ENCODE assay signal across 16 mouse cellular contexts in genomic region chr4:54646033-54646432, GRCm38 (mm10).
DNase-seq lines count a peak whose midpoint lies in the region; ATAC-seq and TF ChIP-seq lines count a peak whose summit lies in the region.
"Had no signal": no experiment of that assay in that cellular context is flagged by ENCODE, and none has a peak within 500 bp of the region (broad histone marks: within the 10 kb centered on the region; RNA-seq: fewer than 3 reads in every experiment).

No protein-coding gene starts in this region.

- H3K27me3 ChIP-seq in forebrain, embryonic 14.5 days (replicated peaks; ENCODE audit: control insufficient read depth, insufficient read depth, low read length), result no peaks in the 10 kb centered on the region
- H3K27me3 ChIP-seq in forebrain, embryonic 12.5 days, result no peaks in the 10 kb centered on the region
- H3K27me3 ChIP-seq in lung, embryonic 14.5 days (ENCODE audit: insufficient read depth, low read length), result no peaks in the 10 kb centered on the region
- no peaks in the 10 kb centered on the region for H3K27me3 ChIP-seq in forebrain, postnatal 0 days (ENCODE audit: insufficient read depth, low read length)
- H3K27me3 ChIP-seq in midbrain, postnatal 0 days (ENCODE audit: insufficient read depth, low read length), result no peaks in the 10 kb centered on the region
- H3K27me3 ChIP-seq: embryonic facial prominence, embryonic 13.5 days; limb, embryonic 15.5 days had no signal

- no peak overlapping the region for H3K27ac ChIP-seq in forebrain, embryonic 14.5 days (ENCODE audit: low read depth, low read length)
- H3K27ac ChIP-seq in forebrain, embryonic 12.5 days, result no peak overlapping the region
- no peak overlapping the region for H3K27ac ChIP-seq in lung, embryonic 14.5 days (ENCODE audit: low read depth)
- peak overlapping the region; percentile 21; the same call in 1 of the 2 replicates for H3K27ac ChIP-seq in forebrain, postnatal 0 days (ENCODE audit: low read depth, low read length)
- peak overlapping the region; percentile 62 for H3K27ac ChIP-seq in midbrain, postnatal 0 days (ENCODE audit: low read depth, low read length)
- H3K27ac ChIP-seq: embryonic facial prominence, embryonic 13.5 days; limb, embryonic 15.5 days; stomach, postnatal 0 days had no signal

- TF ChIP-seq CTCF in lung, embryonic 14.5 days (IDR thresholded peaks at IDR 0.05; ENCODE audit: low read depth), result no peak
- no peak for TF ChIP-seq CTCF in forebrain, postnatal 0 days (IDR thresholded peaks at IDR 0.05; ENCODE audit: low read depth)
- TF ChIP-seq CTCF in midbrain, postnatal 0 days (IDR thresholded peaks at IDR 0.05), result no peak

- 80% methylated on average over 11 of the region's 11 CpGs for WGBS in forebrain, embryonic 14.5 days
- WGBS in forebrain, embryonic 12.5 days, result 80% methylated on average over 11 of the region's 11 CpGs
- WGBS in lung, embryonic 14.5 days, result 39% methylated on average over 11 of the region's 11 CpGs
- WGBS in forebrain, postnatal 0 days, result 75% methylated on average over 11 of the region's 11 CpGs
- WGBS in midbrain, postnatal 0 days, result 70% methylated on average over 11 of the region's 11 CpGs

- 0 out of 2 replicates have a peak, but pooled peaks have one; percentile 10 for ATAC-seq in forebrain, embryonic 14.5 days
- ATAC-seq in forebrain, embryonic 12.5 days (ENCODE audit: low FRiP score), result no peak
- no peak for ATAC-seq in lung, embryonic 14.5 days (ENCODE audit: insufficient read depth)
- peak; percentile 19 for ATAC-seq in forebrain, postnatal 0 days
- peak; percentile 32; the same call in 1 of the 2 replicates for ATAC-seq in midbrain, postnatal 0 days (ENCODE audit: low FRiP score)

- no peak for DNase-seq in forebrain, embryonic 14.5 days (ENCODE audit: low spot score)
- DNase-seq in lung, embryonic 14.5 days, result peak; percentile 18
- DNase-seq in lung, adult 18-20 months, result no peak
- no peak for DNase-seq in forebrain, postnatal 0 days
- no peak for DNase-seq in midbrain, postnatal 0 days (ENCODE audit: low spot score)
- DNase-seq in kidney, postnatal 25 days, result no peak
- DNase-seq: adrenal gland, postnatal 10 days; cerebellum, adult 2 months; gastrocnemius, postnatal 10 days; heart, postnatal 10 days; right cerebral cortex, postnatal 14 days; thymus, postnatal 4 days had no signal

- no peaks in the 10 kb centered on the region for H3K4me1 ChIP-seq in forebrain, embryonic 14.5 days (ENCODE audit: control insufficient read depth, insufficient read depth, low read length)
- H3K4me1 ChIP-seq in forebrain, embryonic 12.5 days, result peaks cover 13% of the 10 kb centered on the region
- H3K4me1 ChIP-seq in lung, embryonic 14.5 days (ENCODE audit: insufficient read depth), result no peaks in the 10 kb centered on the region
- no peaks in the 10 kb centered on the region for H3K4me1 ChIP-seq in forebrain, postnatal 0 days (ENCODE audit: insufficient read depth)
- H3K4me1 ChIP-seq in midbrain, postnatal 0 days (ENCODE audit: insufficient read depth, low read length), result 0 out of 2 replicates have a peak, but pooled peaks cover 5% of the 10 kb centered on the region
- H3K4me1 ChIP-seq: embryonic facial prominence, embryonic 13.5 days had no signal

- H3K36me3 ChIP-seq in forebrain, embryonic 14.5 days (ENCODE audit: control insufficient read depth, insufficient read depth, low read length), result no peaks in the 10 kb centered on the region
- no peaks in the 10 kb centered on the region for H3K36me3 ChIP-seq in forebrain, embryonic 12.5 days (replicated peaks)
- no peaks in the 10 kb centered on the region for H3K36me3 ChIP-seq in lung, embryonic 14.5 days (ENCODE audit: insufficient read depth)
- no peaks in the 10 kb centered on the region for H3K36me3 ChIP-seq in forebrain, postnatal 0 days (ENCODE audit: insufficient read depth)
- no peaks in the 10 kb centered on the region for H3K36me3 ChIP-seq in midbrain, postnatal 0 days (ENCODE audit: insufficient read depth, low read length)
- H3K36me3 ChIP-seq: embryonic facial prominence, embryonic 13.5 days; limb, embryonic 15.5 days had no signal

- no peak overlapping the region for H3K4me2 ChIP-seq in forebrain, embryonic 14.5 days (ENCODE audit: low read length)
- no peak overlapping the region for H3K4me2 ChIP-seq in forebrain, embryonic 12.5 days
- H3K4me2 ChIP-seq in lung, embryonic 14.5 days, result no peak overlapping the region
- H3K4me2 ChIP-seq in forebrain, postnatal 0 days (ENCODE audit: low read depth), result no peak overlapping the region
- H3K4me2 ChIP-seq in midbrain, postnatal 0 days (ENCODE audit: low read depth, low read length, poor library complexity, severe bottlenecking), result no peak overlapping the region
- H3K4me2 ChIP-seq: embryonic facial prominence, embryonic 13.5 days; limb, embryonic 15.5 days had no signal

- no peak overlapping the region for H3K9ac ChIP-seq in forebrain, embryonic 14.5 days (ENCODE audit: low read length)
- H3K9ac ChIP-seq in forebrain, embryonic 12.5 days, result no peak overlapping the region
- H3K9ac ChIP-seq in lung, embryonic 14.5 days, result no peak overlapping the region
- H3K9ac ChIP-seq in forebrain, postnatal 0 days, result no peak overlapping the region
- H3K9ac ChIP-seq in midbrain, postnatal 0 days (replicated peaks; ENCODE audit: low read length, poor library complexity, severe bottlenecking), result no peak overlapping the region
- H3K9ac ChIP-seq: embryonic facial prominence, embryonic 13.5 days; limb, embryonic 15.5 days had no signal

- H3K4me3 ChIP-seq in forebrain, embryonic 14.5 days (ENCODE audit: low read depth, low read length), result no peak overlapping the region
- H3K4me3 ChIP-seq in forebrain, embryonic 12.5 days (replicated peaks), result no peak overlapping the region
- no peak overlapping the region for H3K4me3 ChIP-seq in lung, embryonic 14.5 days (ENCODE audit: low read depth, low read length)
- no peak overlapping the region for H3K4me3 ChIP-seq in forebrain, postnatal 0 days (ENCODE audit: low read depth, low read length)
- H3K4me3 ChIP-seq in midbrain, postnatal 0 days (ENCODE audit: low read depth, low read length), result no peak overlapping the region
- H3K4me3 ChIP-seq: embryonic facial prominence, embryonic 13.5 days; limb, embryonic 15.5 days had no signal

- H3K9me3 ChIP-seq in forebrain, embryonic 14.5 days (replicated peaks; ENCODE audit: control insufficient read depth, low read length), result no peaks in the 10 kb centered on the region
- no peaks in the 10 kb centered on the region for H3K9me3 ChIP-seq in forebrain, embryonic 12.5 days
- H3K9me3 ChIP-seq in lung, embryonic 14.5 days (ENCODE audit: low read depth, low read length), result no peaks in the 10 kb centered on the region
- no peaks in the 10 kb centered on the region for H3K9me3 ChIP-seq in forebrain, postnatal 0 days (ENCODE audit: low read length)
- H3K9me3 ChIP-seq in midbrain, postnatal 0 days (ENCODE audit: low read length), result no peaks in the 10 kb centered on the region
- H3K9me3 ChIP-seq: embryonic facial prominence, embryonic 13.5 days; limb, embryonic 15.5 days had no signal

Comparison
In these comparisons a context has a peak if more than half of its experiments do, and no peak if none do; other contexts are left out.
1. ATAC-seq: peak in forebrain, embryonic 14.5 days (single experiment), forebrain, postnatal 0 days (single experiment) and midbrain, postnatal 0 days (single experiment); none in forebrain, embryonic 12.5 days (single experiment) and lung, embryonic 14.5 days (single experiment).
2. H3K27ac ChIP-seq: peak in forebrain, postnatal 0 days (single experiment) and midbrain, postnatal 0 days (single experiment); none in forebrain, embryonic 14.5 days (single experiment), forebrain, embryonic 12.5 days (single experiment) and lung, embryonic 14.5 days (single experiment).